Mouse (Mus musculus): ENCODE measurements around the gene Cryba4.

Cryba4 gene

DNA sequence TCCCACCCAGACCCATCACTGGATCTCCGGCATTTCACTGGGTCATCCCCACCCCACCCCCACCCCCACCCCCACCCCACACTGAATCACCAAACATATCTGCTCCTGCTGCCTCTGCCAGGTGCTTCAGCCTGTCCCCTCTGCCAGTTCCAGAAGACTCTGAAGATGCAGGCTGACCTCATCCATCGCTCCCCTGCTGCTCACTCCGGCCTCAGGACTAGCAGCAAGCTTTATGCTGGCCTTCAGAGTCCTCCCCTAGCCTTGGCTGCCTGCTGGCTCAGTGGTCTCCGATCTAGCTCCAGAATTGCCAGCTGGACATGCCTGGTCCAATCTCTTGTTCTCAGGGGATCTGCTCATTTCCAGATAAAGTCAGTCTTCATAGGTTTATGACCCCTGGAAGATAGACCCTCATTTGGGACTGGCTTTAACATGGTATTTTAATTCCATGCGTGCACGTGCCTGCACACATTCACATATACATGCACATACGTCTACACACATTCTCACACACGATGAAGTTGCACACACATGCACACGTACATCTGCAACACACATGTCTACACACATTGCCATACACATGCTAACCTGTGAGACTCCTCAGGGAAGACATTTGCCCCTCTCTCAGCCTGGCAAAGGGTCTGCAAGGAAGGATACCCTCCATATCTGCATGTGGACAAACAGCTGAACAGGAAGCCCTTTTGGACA, 14.3 kb downstream of the Cryba4 start:
- DNase-seq (ENCODE audit: low read depth) = no peak

DNA sequence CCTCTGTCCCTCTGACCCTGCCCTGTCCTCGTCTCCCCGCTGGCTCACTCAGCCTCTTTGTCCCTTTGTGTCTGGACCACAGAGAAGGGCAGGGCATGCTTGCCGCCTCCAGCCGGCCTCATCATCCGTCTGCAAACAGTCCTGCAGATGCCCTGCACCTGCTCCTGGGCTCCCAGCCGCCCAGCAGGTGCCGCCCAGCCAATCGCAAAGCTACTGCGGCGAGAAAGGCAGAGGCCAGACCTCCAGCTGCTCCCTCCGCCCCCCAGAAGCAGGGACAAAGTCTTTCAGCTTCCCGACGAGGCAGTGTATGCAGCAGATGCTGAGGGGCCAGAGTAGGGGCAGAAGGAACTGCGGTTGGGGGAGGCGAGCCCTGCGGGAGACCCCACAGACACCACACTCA, 14.9 kb downstream of the Cryba4 start:
- no peak for DNase-seq (ENCODE audit: low read depth)

DNA sequence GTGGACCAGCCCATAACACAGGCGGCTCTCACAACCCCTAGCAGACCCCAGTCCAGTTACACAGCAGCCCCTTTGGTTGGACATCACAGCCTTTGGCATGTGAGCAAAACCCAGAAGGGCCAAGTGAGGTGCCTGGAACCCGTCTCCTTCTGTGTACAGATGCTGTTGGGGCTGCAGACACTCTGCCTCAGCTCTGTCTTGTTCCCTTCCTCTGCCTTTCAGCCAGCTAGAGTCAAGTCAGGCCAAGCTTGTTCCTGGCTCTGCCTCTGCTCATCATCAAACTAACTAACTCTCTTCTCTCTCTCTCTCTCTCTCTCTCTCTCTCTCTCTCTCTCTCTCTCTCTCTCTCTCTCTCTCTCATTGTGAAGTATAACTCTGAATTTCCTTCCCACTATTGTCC, 15.7 kb downstream of the Cryba4 start:
- DNase-seq (ENCODE audit: low read depth) = no peak

DNA sequence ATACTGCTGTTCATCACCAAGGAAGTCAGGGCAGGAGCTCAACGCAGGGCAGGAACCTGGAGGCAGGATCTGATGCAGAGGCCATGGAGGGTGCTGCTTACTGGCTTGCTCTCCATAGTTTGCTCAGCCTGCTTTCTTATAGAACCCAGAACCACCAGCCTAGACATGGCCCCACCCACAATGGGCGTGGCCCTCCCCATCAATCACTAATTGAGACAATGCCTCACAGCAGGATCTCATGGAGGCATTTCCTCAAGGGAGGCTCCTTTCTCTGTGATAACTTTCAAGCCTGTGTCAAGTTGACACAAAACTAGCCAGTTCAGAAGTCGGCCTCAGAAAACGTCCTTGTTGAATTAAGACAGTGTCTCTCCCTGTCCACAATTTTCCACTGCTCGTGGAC, 16.5 kb downstream of the Cryba4 start:
- no peak for DNase-seq (ENCODE audit: low read depth)

DNA sequence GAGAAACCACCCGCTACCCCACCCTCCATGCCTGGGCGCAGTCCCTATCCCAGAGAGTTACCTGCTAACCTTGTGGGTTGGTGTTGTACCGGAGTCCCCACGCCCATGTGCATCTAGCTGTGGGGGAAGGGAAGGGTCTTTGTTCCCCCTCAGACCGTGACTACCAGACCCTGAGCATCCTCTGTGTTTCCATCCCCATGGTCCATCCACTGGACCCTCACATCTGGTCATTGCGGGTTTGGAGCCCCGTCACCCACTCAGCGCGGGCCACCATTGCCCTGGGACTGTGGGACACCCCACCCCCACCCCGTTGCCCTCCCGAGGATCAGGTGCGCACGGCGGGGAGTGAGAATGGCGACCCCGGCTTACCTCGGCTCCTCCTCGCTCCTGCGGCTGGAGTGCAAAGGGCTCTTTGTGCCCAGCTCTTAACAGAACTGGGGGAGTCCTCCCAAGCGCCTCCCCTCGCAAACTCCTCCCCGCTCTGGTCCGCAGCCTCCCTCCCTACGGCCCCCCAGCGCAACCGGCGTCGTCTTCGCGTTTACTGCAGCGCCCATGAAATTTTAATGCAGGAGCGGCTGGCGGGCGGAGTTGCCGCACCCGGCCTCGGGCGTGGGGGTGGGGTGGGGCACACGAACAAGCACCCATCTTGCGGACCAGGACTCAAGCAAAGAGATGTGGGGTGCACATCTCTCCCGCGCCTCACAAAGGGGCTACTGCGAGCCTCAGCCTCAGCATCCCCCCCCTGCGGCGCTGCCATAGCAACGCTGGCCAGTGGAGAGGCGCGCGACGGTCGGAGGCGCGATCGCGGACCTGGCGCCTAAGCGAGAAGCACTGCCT, 23.9 kb downstream of the Cryba4 start:
- no peak for DNase-seq (ENCODE audit: low read depth)

DNA sequence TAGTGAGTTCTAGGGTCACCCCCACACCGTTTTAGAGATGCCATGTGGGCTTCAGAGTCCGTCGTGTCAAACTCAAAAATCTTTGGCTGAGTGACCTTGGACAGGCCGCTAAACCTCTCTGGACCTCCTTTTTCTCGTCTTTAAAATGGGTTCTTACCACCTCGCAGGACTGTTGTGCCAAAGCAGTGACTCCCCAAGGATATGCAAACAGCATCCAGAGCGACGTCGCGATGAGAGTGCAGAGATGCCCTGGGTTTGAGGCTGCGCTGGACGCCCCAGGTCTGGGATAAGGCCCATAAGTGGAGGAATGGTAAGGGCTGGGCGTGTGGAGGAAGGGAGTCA, 24.4 kb downstream of the Cryba4 start:
- no peak for DNase-seq (ENCODE audit: low read depth)

DNA sequence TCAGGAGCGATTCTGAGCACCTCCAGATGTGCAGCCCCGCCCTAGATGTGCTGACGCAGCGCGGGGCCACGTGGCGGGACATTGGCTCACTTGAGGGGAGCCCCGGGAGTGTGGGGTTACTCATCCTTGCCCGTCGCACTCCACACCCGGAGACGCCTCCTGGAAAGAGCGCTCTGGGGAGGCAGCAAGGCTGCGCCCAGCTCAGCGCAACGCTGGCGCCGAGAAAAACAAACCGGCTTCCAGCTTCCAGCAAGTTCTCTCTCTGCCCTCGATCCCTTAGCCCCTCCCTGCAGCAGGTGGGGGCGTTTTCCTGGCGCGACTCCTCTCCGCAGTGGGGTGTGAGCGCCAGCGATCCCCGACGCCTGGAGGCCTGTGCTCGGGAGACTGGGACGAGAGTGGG, 25.0 kb downstream of the Cryba4 start:
- DNase-seq (ENCODE audit: low read depth) = no peak

DNA sequence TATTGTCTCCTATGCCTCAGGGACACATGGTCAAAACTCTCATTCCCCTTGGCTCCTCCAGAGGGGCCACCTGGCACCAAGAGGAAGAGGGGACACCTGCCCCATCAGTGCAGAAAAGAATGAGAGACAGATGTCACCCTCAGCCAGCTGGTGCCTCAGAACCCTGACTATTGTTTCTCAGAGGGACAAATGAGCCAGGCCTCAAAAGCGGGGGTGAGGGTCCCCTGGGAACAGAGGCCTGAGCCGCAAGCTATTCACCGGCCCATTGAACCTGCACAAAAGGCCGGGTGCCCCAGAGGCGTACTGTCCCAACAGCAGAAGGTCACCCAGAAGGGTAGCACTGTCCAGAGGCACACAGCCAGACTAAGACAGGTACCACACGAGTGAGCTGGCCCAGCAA, 26.7 kb downstream of the Cryba4 start:
- no peak for DNase-seq (ENCODE audit: low read depth)

DNA sequence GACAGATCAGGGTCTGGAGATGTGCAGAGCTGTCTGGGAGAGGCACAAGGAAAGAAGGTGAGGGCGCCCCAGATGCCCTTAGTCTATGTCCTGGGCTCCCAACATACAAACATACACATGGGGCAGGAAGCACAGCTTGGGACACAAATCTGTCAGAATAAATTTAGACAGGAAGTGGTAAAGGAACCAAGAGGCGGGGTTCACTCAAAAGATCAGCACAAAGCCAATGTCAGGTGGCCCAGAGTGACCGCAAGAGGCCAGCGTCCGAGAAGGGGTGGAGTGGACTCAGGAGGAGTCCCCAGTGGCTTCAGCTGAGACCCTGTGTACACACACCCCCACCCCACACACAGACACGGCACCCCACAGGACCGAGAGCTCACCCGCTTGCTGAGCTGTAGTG, 32.1 kb downstream of the Cryba4 start:
- DNase-seq (ENCODE audit: low read depth) = no peak

DNA sequence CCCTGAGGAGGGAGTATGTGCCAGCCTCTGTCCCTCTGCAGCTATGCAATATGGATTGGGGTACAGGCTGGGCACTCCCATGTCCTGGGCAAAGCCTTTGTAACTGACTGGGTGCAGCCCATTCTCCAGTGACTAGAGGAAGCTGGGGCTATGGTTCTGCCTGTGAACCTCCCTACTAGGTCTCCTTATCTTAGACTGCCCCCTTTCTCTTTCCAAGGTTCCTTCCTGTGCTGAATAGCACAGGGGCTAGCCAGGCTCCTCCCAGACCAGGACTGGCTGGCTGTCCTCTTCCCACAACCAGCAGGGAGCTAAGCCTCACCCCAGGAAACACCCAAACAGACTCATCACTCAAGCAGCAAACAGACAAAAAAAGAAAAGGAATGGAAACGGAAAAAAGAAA, 32.9 kb downstream of the Cryba4 start:
- DNase-seq (ENCODE audit: low read depth) = no peak

DNA sequence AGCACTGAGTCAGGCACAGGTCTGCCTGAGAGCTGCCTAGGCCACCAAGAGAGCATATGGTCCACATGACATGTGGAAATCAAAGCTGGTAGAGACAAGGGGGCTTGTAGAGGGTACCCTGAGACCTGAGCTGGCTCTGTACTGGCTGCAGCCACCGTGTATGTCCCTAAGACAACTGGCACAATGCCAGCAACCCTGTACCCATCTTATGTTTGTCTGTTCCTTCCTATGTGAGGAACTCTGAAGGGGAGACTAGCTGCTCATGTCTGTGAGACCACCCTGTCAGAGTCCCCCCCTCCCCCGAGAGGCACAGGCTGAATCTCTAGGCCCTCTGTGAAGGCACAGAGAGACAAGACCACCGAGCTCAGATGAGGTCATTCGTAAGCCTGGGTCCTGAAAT, 33.6 kb downstream of the Cryba4 start:
- DNase-seq (ENCODE audit: low read depth) = no peak

DNA sequence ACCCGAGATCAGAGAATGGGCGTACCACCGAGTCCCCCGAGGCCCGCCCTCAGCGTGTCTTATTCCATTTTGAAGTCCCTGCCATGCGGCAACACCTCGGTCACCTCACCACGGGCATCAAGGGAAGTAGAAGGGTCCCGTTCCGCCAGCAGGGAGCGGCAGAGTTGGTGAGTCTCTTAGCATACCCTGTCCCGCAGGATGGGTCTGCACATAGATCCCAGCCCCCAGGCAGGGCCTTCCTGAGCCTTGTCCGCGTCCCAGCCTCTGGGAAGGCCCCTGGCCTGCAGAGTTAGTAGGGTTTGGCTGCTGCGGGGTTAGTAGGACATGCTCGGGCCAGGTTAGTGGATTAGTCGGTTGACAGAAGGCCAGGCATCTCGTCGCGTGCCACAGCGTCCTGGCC, 35.3 kb downstream of the Cryba4 start:
- no peak for DNase-seq (ENCODE audit: low read depth)

DNA sequence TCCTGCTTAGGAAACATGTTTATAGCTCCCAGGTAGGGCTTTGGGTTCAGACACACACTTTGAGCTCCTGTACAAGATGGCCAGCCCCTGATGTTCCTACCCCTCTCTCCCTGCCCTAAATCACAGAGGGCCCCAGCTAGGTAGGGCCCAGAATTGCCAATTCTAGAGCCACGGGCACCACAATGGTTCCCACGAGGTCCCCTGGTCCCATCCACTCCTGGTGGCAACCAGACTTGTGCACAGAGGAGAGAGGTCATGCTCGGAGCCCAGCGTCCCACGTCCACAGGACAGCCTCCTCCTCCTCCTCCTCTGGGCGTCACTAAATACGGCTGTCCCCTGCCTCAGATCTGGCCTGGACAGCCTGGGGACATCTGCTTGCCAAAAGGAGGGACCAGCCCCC, 36.0 kb downstream of the Cryba4 start:
- DNase-seq (ENCODE audit: low read depth) = no peak

DNA sequence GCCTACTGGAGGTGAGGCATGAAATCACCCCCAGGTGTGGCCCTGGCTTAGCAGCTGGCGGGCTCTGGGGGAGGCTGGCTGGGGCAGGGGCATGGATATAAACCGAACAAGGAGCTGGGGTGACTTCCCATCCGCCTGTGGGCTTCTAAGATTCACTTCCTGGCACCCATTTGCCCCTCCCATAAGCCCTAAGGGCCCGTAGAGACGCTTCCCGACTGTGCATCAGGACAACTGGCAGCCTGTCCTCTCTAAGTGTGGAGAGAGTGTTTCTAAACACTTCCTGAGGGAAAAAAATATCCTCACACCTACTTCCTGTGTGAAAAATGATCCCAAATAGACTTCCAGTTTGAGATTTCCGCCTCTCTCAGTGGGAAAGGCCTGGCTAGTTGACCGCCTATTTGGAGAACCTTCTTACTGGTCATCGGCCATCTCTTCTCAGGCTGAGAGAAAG, 36.5 kb downstream of the Cryba4 start:
- DNase-seq (ENCODE audit: low read depth) = no peak

DNA sequence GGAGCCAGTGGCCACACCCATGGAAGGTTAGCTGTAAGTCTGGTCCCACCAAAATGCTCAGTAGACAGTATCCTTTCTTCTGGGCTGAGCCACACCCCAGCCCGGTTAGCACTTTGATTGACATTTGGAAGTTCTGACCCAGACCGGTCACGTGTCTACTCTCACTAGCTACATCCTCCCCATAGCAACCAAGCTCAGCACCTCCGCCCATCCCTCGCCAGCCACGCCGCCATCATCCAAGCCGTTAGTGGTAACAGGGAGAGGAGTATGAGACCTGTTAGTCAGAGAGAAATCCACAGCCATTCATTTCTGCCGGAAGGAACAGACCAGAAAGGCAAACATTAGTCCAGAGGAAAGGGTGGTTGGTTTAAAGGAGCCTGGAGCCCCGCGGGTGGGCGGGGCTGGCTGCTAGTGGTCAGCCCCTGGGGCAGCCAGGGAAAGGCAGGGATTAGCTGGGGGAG, 37.0 kb downstream of the Cryba4 start:
- no peak for DNase-seq (ENCODE audit: low read depth)

DNA sequence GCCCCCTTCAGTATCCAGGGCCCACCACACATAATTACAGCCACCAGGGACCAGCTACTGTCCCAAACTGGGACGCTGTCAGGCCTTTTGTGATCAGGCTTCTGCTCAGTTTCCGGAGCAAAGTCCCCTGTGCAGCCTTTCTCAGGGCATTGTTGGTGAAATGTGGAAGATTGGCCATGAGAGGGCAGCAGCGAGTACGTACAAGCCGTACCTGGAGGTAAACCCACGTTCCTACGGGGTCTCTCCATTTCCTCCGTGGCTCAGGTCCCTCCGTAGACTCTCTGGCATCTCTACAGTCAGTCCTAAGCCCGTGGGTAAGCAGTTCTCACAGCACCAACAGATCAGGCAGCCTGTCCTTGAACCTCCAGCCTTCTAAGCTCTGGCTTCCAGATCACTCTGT, 37.9 kb downstream of the Cryba4 start:
- no peak for DNase-seq (ENCODE audit: low read depth)

DNA sequence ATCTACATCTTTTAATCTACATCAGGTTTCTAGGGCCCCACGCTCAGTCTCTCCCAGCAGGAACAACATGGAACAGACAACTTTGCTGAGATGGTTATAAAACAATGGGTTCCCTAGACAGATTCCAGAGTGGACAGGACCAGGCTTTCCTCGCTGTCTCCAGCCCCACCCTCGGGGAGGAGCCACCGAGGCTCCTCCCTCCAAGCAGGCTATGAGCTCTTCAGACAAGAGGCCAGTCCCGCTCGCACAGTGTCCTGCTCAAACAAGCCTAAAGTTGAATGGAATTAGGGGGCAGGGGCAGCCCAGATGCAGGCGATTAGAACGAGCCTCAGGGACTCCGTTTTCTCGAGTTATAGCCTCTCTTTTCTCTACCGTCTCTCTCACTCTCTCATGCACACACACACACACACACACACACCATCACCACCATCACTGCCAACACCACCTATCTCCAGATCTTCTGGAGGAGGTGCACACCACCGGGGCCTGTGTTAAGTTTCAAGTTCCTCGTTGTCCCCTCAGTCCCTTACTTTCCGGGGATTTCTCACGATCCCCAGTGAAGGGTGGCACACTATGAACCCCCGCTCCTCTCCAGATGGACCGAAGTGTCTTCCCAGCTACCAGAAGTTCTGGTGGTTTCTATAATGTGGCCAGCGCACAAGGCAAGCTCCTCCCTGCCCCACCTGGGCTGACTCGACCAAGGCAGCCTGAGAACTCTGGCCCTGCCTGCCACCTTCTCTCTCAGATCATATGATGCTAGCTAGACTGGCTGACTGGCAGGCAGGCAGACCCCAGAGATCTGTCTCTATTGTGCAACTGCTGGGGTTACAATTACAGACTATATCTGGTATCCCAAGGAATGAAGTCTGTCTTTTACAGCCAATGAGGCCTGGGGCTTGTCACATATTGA, 38.7 kb downstream of the Cryba4 start:
- DNase-seq (ENCODE audit: low read depth) = no peak

DNA sequence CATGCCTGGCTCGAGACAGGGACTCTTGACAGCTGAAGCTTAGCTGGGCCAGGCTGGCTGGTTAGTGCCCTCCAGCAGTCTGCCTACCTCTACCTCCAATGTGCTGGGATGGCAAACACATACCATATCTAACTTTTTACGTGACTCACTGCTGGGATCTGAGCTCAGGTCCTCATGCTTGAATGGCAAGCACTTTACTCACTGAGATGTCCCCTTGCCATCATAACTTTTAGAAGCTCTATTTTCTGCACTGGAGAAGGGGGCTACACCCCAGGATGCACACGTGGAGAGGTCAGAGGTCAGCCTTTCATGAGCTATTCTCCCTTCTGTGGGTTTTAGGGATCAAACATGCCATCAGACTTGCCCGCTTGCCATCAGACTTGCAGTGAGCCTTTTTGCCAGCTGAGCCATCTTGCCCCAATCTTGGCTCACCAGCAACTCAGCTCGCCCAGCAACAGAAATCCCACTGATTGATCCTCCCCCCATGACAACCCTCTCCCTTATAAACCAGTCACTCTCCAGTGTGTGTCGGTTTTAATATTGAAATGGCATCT, 39.5 kb downstream of the Cryba4 start:
- DNase-seq (ENCODE audit: low read depth) = no peak

DNA sequence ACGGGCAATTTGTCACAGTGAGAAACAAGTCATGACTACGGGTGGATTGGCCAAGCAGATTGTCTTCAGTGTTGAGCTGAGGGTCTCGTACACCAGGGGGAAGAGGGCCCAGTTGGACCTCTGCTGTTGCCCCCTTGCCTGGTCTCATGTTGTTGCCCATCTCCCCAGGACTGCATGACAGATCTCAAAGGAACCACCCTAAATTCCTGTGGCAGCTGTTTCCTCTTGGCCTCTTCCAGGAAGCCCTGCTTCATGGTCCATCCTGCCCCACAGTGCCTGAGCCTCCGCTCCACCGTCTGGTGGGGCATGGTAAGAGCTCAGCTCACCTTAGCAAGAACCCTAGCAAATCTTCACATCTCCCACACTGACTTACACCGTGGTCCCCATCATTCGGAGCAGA, 40.4 kb downstream of the Cryba4 start:
- no peak for DNase-seq (ENCODE audit: low read depth)

DNA sequence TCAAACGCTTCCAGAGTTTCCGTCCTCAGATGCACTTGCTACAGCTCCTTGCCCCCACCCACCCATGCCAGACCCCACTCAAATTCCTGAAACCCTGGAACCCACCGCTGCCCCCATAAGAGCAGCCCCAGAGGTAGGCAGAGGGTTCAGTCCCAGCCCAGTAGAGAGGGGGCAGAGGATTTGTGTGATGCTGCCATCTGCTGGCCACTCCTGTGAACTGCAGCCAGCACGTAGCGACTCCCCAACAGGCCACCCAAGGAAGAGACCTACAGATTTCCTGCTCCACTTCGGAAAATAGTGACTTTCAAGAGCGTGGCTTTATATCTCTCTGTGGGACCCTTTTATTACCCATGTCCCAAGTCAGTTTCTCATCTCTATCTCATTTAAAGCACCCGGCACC, 42.2 kb downstream of the Cryba4 start:
- no peak for DNase-seq (ENCODE audit: low read depth)

DNA sequence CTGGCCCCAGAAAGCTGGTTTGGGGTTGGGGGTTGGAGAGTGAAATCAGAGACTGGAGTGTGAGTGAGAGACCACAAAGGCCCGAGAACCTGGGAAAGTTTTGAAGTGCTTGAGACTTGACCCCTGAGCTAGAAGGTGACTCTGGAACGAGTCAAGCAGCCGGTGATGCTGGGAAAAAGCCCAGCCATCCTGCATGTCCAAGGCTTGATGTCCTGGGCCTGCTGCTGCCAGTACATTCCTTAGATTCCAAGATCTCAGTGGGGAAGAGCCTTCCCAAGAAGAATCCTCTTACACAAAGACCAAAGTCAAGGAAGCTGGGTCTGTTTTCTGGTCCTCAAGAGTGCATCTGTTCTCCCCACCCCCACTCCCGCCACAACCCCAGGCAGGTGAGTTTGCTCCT, 44.0 kb downstream of the Cryba4 start:
- DNase-seq (ENCODE audit: low read depth) = no peak

DNA sequence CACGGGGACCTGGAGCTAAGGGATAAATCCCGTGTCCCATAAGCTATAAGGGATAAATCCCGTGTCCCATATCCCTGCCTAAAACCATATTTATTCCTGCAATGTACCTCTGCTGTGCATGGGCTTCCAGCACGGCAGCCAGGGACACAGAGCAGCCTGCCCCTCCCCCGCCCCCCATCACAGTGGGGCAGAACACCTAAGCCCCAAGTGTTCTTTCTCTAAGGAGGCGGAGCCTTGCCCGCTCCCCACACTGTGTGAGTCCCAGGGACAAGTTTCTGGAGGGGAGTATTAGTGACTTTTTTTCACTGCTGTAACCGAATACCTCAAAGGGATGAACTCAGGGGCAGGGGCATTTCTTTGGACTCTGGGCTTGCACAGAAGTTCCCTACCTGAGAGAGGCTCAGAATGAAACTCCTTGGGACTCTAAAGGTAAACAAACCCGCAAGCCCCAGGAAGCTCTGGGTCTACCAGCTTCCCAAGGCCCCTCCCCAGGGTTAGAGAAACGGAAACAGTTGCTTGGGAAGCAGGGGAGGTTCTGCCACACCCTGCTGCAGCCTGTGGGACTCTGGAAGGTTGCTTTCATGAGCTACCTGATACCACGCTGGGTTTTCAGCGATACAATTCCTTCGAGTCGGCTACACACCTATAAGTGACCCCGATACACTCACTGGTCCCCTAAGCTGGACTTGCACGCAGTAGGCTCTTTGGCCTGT, 45.6 kb downstream of the Cryba4 start:
- DNase-seq (ENCODE audit: low read depth) = no peak
